Mouse (Mus musculus) liver, adult 2 months (tissue): ENCODE results near the gene Wwox. TPM values are rescaled to one million over a fixed set of nuclear protein-coding genes. Genes with fewer than 3 reads are reported as not detected.

Experiments
- DNase-seq: peaks from one replicate; pipeline ENCODE4 v3.0.0-alpha.2; 2011; ENCODE audit warnings: low read depth, low spot score; ENCODE audit errors: extremely low read depth
- H3K27ac ChIP-seq: fragments of 200-500 bp; replicated peaks from 2 replicates; pipeline ENCODE4 v1.5.1; 2012; ENCODE audit warnings: low read depth, mild to moderate bottlenecking, control low read depth, inconsistent platforms, low read length; ENCODE audit not compliant: insufficient read depth
- H3K27me3 ChIP-seq: fragments of 200-500 bp; 2 replicates; pipeline ENCODE4 v1.6.1; 2012; ENCODE audit warnings: mild to moderate bottlenecking, moderate library complexity, low read length, inconsistent platforms; ENCODE audit not compliant: control insufficient read depth, insufficient read depth
- H3K36me3 ChIP-seq: fragments of 200-500 bp; 2 replicates; pipeline ENCODE4 v1.6.1; 2012; ENCODE audit warnings: low read length, inconsistent platforms; ENCODE audit not compliant: control insufficient read depth, insufficient read depth
- H3K4me1 ChIP-seq: fragments of 200-500 bp; 2 replicates; pipeline ENCODE4 v1.6.1; 2011; ENCODE audit warnings: low read length; ENCODE audit not compliant: control insufficient read depth, insufficient read depth
- H3K4me3 ChIP-seq: fragments of 200-500 bp; 2 replicates; pipeline ENCODE4 v1.5.1; 2011; ENCODE audit warnings: low read depth, mild to moderate bottlenecking, control low read depth, low read length, moderate library complexity; ENCODE audit not compliant: insufficient read depth
- H3K79me2 ChIP-seq: fragments of 200-500 bp; 2 replicates; pipeline ENCODE4 v1.6.1; 2012; ENCODE audit warnings: inconsistent platforms, mild to moderate bottlenecking, low read length, moderate library complexity; ENCODE audit not compliant: control insufficient read depth, insufficient read depth
- H3K9ac ChIP-seq: fragments of 200-500 bp; 2 replicates; pipeline ENCODE4 v1.6.1; 2012; ENCODE audit warnings: low read depth, mild to moderate bottlenecking, control low read depth, inconsistent platforms, low read length
- CTCF ChIP-seq: fragments of 200-500 bp; IDR thresholded peaks from 2 replicates; pipeline ENCODE4 v1.5.1; 2011; ENCODE audit warnings: low read depth, low read length, control low read depth
- POLR2A ChIP-seq: fragments of 200-500 bp; IDR thresholded peaks from 2 replicates; pipeline ENCODE4 v1.6.1; 2011; ENCODE audit warnings: low read length, control low read depth; ENCODE audit not compliant: insufficient read depth; ENCODE audit errors: extremely low read depth
- WGBS: fragments of 180-500 bp; shearing (Covaris S2); methylation state at CpG from one replicate; pipeline ENCODE4 v1.1.7; 2018; 5-methylcytosine and 5-hydroxymethylcytosine counted together
- polyA plus RNA-seq: library from polyadenylated mRNA; depleted of rRNA; stranded (reverse); fragments of >200 nt; gene quantifications from 2 replicates; pipeline ENCODE4 v1.2.3, GENCODE M21; 2012
- total RNA-seq: library from RNA; depleted of rRNA; stranded (reverse); fragments of >200 nt; gene quantifications from 2 replicates; pipeline ENCODE4 v1.2.3, GENCODE M21; 2014

Wwox gene
- total and polyA plus RNA-seq, 2 experiments, result 7.2 to 10.0 TPM

GRCm38 (mm10) chr8:115195334-115195733 is 755.9 kb downstream of the Wwox start:
- WGBS, result 93% methylated on average over 10 of the region's 10 CpGs
- H3K27me3 ChIP-seq, result no peaks in the 10 kb centered on the region
- no peak for TF ChIP-seq POLR2A
- no peak for TF ChIP-seq CTCF
- DNase-seq, result no peak
- no peaks in the 10 kb centered on the region for H3K4me1 ChIP-seq
- no peak overlapping the region for H3K27ac ChIP-seq
- no peaks in the 10 kb centered on the region for H3K36me3 ChIP-seq
- no peak overlapping the region for H3K9ac ChIP-seq
- H3K4me3 ChIP-seq, result no peak overlapping the region
- H3K79me2 ChIP-seq, result no peaks in the 10 kb centered on the region

- WGBS, result 76% methylated on average over 2 of the region's 2 CpGs
- DNase-seq, result no peak
- Histone ChIP-seq H3K27ac (no peak overlapping the region), H3K4me3 (no peak overlapping the region), H3K36me3 (no peaks in the 10 kb centered on the region), H3K27me3 (no peaks in the 10 kb centered on the region), H3K9ac (no peak overlapping the region), H3K4me1 (no peaks in the 10 kb centered on the region), H3K79me2 (no peaks in the 10 kb centered on the region)
- no peak for TF ChIP-seq POLR2A
- no peak for TF ChIP-seq CTCF
These were observed 757.4 kb downstream of the Wwox start for GRCm38 (mm10) chr8:115196859-115197258.

GRCm38 (mm10) chr8:115199204-115199603 is 759.7 kb downstream of the Wwox start:
- TF ChIP-seq CTCF (no peak), POLR2A (no peak)
- no peak for DNase-seq
- no peaks in the 10 kb centered on the region for H3K36me3 ChIP-seq
- H3K4me3 ChIP-seq, result no peak overlapping the region
- 55% methylated on average over 4 of the region's 4 CpGs for WGBS
- no peaks in the 10 kb centered on the region for H3K4me1 ChIP-seq
- H3K27me3 ChIP-seq, result no peaks in the 10 kb centered on the region
- no peak overlapping the region for H3K9ac ChIP-seq
- H3K27ac ChIP-seq, result no peak overlapping the region
- H3K79me2 ChIP-seq, result no peaks in the 10 kb centered on the region

GRCm38 (mm10) chr8:115199616-115200150 is 760.2 kb downstream of the Wwox start:
- Histone ChIP-seq H3K4me3 (no peak overlapping the region), H3K27ac (no peak overlapping the region), H3K9ac (no peak overlapping the region), H3K27me3 (no peaks in the 10 kb centered on the region), H3K4me1 (no peaks in the 10 kb centered on the region), H3K36me3 (no peaks in the 10 kb centered on the region), H3K79me2 (no peaks in the 10 kb centered on the region)
- 48% methylated on average over 14 of the region's 14 CpGs for WGBS
- DNase-seq, result peak; percentile 13
- TF ChIP-seq POLR2A, result no peak
- no peak for TF ChIP-seq CTCF

GRCm38 (mm10) chr8:115201726-115202125 is 762.3 kb downstream of the Wwox start:
- H3K79me2 ChIP-seq, result no peaks in the 10 kb centered on the region
- H3K4me3 ChIP-seq, result no peak overlapping the region
- H3K9ac ChIP-seq, result no peak overlapping the region
- TF ChIP-seq CTCF, result no peak
- TF ChIP-seq POLR2A, result no peak
- H3K4me1 ChIP-seq, result no peaks in the 10 kb centered on the region
- DNase-seq, result no peak
- WGBS, result 86% methylated on average over 7 of the region's 7 CpGs
- H3K27me3 ChIP-seq, result no peaks in the 10 kb centered on the region
- H3K36me3 ChIP-seq, result no peaks in the 10 kb centered on the region
- H3K27ac ChIP-seq, result no peak overlapping the region

- Histone ChIP-seq H3K79me2 (no peaks in the 10 kb centered on the region), H3K36me3 (no peaks in the 10 kb centered on the region), H3K9ac (no peak overlapping the region), H3K4me1 (no peaks in the 10 kb centered on the region), H3K27me3 (no peaks in the 10 kb centered on the region), H3K27ac (no peak overlapping the region), H3K4me3 (no peak overlapping the region)
- TF ChIP-seq POLR2A, result no peak
- TF ChIP-seq CTCF, result no peak
- 90% methylated on average over 11 of the region's 11 CpGs for WGBS
- DNase-seq, result no peak
These were observed 768.0 kb downstream of the Wwox start for GRCm38 (mm10) chr8:115207480-115207879.
